In genomic region chrX:12175198-12175960, GRCm38 (mm10) we compare ENCODE assay signal across 12 mouse cellular contexts. TPM values are rescaled to one million over a fixed set of nuclear protein-coding genes. Genes with fewer than 3 reads are reported as not detected.
DNase-seq lines count a peak whose midpoint lies in the region; ATAC-seq and TF ChIP-seq lines count a peak whose summit lies in the region.
"Had no signal": no experiment of that assay in that cellular context is flagged by ENCODE, and none has a peak within 500 bp of the region (broad histone marks: within the 10 kb centered on the region; RNA-seq: fewer than 3 reads in every experiment).

No protein-coding gene starts in this region.

- no peaks in the 10 kb centered on the region for H3K9me3 ChIP-seq in lung, embryonic 14.5 days (ENCODE audit: low read depth, low read length)
- no peaks in the 10 kb centered on the region for H3K9me3 ChIP-seq in limb, embryonic 12.5 days
- no peaks in the 10 kb centered on the region for H3K9me3 ChIP-seq in stomach, postnatal 0 days (ENCODE audit: control insufficient read depth, low read length)

- TF ChIP-seq POLR2A in lung, adult 2 months (IDR thresholded peaks at IDR 0.05; ENCODE audit: borderline replicate concordance, extremely low read depth, low read depth, low read length): no peak

- H3K27me3 ChIP-seq in lung, embryonic 14.5 days (ENCODE audit: insufficient read depth, low read length): no peaks in the 10 kb centered on the region
- H3K27me3 ChIP-seq in Patski: no peaks in the 10 kb centered on the region
- peaks cover 18% of the 10 kb centered on the region for H3K27me3 ChIP-seq in limb, embryonic 12.5 days
- no peaks in the 10 kb centered on the region for H3K27me3 ChIP-seq in stomach, postnatal 0 days (ENCODE audit: control insufficient read depth, insufficient read depth, low read length)

- POLR2A ChIA-PET in Patski (lab: Charles Lee): no interaction called here

- 39% methylated on average over 16 of the region's 16 CpGs for WGBS in lung, embryonic 14.5 days
- WGBS in lung, adult 2 months: 57% methylated on average over 16 of the region's 16 CpGs
- WGBS in limb, embryonic 12.5 days: 40% methylated on average over 16 of the region's 16 CpGs
- 46% methylated on average over 16 of the region's 16 CpGs for WGBS in stomach, postnatal 0 days

- no peak overlapping the region for H3K9ac ChIP-seq in lung, embryonic 14.5 days
- no peak overlapping the region for H3K9ac ChIP-seq in limb, embryonic 12.5 days (replicated peaks)
- H3K9ac ChIP-seq in stomach, postnatal 0 days (ENCODE audit: low read length): no peak overlapping the region

- ATAC-seq in lung, embryonic 14.5 days (ENCODE audit: insufficient read depth): no peak
- ATAC-seq in Patski: no peak
- ATAC-seq in limb, embryonic 12.5 days (ENCODE audit: insufficient number of reproducible peaks, insufficient read depth, low FRiP score, low TSS enrichment, low read depth): no peak
- no peak for ATAC-seq in stomach, postnatal 0 days (ENCODE audit: low FRiP score, low TSS enrichment)

- H3K27ac ChIP-seq in lung, embryonic 14.5 days (ENCODE audit: low read depth): no peak overlapping the region
- H3K27ac ChIP-seq in limb, embryonic 12.5 days: no peak overlapping the region
- H3K27ac ChIP-seq in stomach, postnatal 0 days (replicated peaks): no peak overlapping the region
- H3K27ac ChIP-seq: macrophage had no signal

- no peak for TF ChIP-seq CTCF in lung, embryonic 14.5 days (IDR thresholded peaks at IDR 0.05; ENCODE audit: low read depth)
- no peak for TF ChIP-seq CTCF in lung, adult 2 months (IDR thresholded peaks at IDR 0.05; ENCODE audit: insufficient read depth, low read length)
- no peak for TF ChIP-seq CTCF in Patski (IDR thresholded peaks at IDR 0.05)
- no peak for TF ChIP-seq CTCF in stomach, postnatal 0 days (IDR thresholded peaks at IDR 0.05; ENCODE audit: low read depth)

- no peak overlapping the region for H3K4me3 ChIP-seq in lung, embryonic 14.5 days (ENCODE audit: low read depth, low read length)
- no peak overlapping the region for H3K4me3 ChIP-seq in lung, adult 2 months (replicated peaks; ENCODE audit: extremely low read depth, low read depth, low read length)
- H3K4me3 ChIP-seq in limb, embryonic 12.5 days (replicated peaks): no peak overlapping the region
- no peak overlapping the region for H3K4me3 ChIP-seq in stomach, postnatal 0 days (ENCODE audit: low read depth, low read length)

- in situ Hi-C loops in Patski (cut with MboI; ENCODE audit: low pct_unique_long_range_greater_than_20kb): no loop called here

- peak; percentile 40 for DNase-seq in lung, embryonic 14.5 days
- DNase-seq in lung, adult 2 months: no peak
- DNase-seq in Patski (ENCODE audit: low read depth, low spot score): peak; percentile 22
- DNase-seq in fat pad, adult 2 months (ENCODE audit: extremely low read depth, low read depth, low spot score): peak; percentile 23
- no peak for DNase-seq in right cerebral cortex, postnatal 14 days
- no peak for DNase-seq in stomach, postnatal 0 days (ENCODE audit: low spot score)
- DNase-seq: adrenal gland, postnatal 25 days; cerebellum, adult 9-11 months; gastrocnemius, postnatal 25 days; right cerebral cortex, postnatal 4 days had no signal

- no peak overlapping the region for H3K4me2 ChIP-seq in lung, embryonic 14.5 days
- H3K4me2 ChIP-seq in limb, embryonic 12.5 days: 0 out of 2 replicates have a peak overlapping the region, but pooled peaks have one; percentile 19
- H3K4me2 ChIP-seq in stomach, postnatal 0 days (replicated peaks; ENCODE audit: low read depth): no peak overlapping the region

- no peak for TF ChIP-seq EP300 in stomach, postnatal 0 days (optimal IDR thresholded peaks at IDR 0.05)

- H3K36me3 ChIP-seq in lung, embryonic 14.5 days (ENCODE audit: insufficient read depth): no peaks in the 10 kb centered on the region
- no peaks in the 10 kb centered on the region for H3K36me3 ChIP-seq in limb, embryonic 12.5 days
- no peaks in the 10 kb centered on the region for H3K36me3 ChIP-seq in stomach, postnatal 0 days (ENCODE audit: control insufficient read depth, insufficient read depth, low read length)

- no peaks in the 10 kb centered on the region for H3K4me1 ChIP-seq in lung, embryonic 14.5 days (ENCODE audit: insufficient read depth)
- H3K4me1 ChIP-seq in lung, adult 2 months (ENCODE audit: control insufficient read depth, insufficient read depth, low read length): no peaks in the 10 kb centered on the region; the same call in 1 of the 2 replicates
- H3K4me1 ChIP-seq in limb, embryonic 12.5 days (replicated peaks): peaks cover 10% of the 10 kb centered on the region
- H3K4me1 ChIP-seq in stomach, postnatal 0 days (replicated peaks; ENCODE audit: control insufficient read depth, insufficient read depth): no peaks in the 10 kb centered on the region

- CTCF ChIA-PET in Patski (lab: Charles Lee): no interaction called here

RNA-seq across cellular contexts. Expression of gene Bcor, which starts 15.2 kb away (rescaled TPM):
- 27.8 and 28.9 TPM in 2 replicates for polyA plus RNA-seq in lung, embryonic 14.5 days (2014; fragmentation: Nextera tagmentation; extraction: Ambion mirVana)
- polyA plus RNA-seq in lung, adult 2 months (2012; rRNA removed): 12.7 and 15.8 TPM in 2 replicates
- 19.8 TPM for polyA plus RNA-seq in Patski (2021)
- polyA plus RNA-seq in limb, embryonic 12.5 days (2016; fragmentation: Nextera tagmentation; extraction: Ambion mirVana): 25.6 and 30.5 TPM in 2 replicates
- polyA plus RNA-seq in stomach, postnatal 0 days (2015; fragmentation: Nextera tagmentation; extraction: Ambion mirVana): 4.7 and 5.5 TPM in 2 replicates

Comparison
In these comparisons a context has a peak if more than half of its experiments do, and no peak if none do; other contexts are left out.
1. DNase-seq: peak in lung, embryonic 14.5 days (single experiment), Patski (single experiment) and fat pad, adult 2 months (single experiment); none in lung, adult 2 months (single experiment), right cerebral cortex, postnatal 14 days (single experiment) and stomach, postnatal 0 days (single experiment).